Mouse (Mus musculus) gastrocnemius, postnatal 14 days (tissue): ENCODE data around the gene Fbxo41. TPM values are rescaled to one million over a fixed set of nuclear protein-coding genes. Genes with fewer than 3 reads are reported as not detected.
"Not testable (repeated sequence)": the region's sequence is repeated elsewhere in the genome, so short reads cannot be mapped to it uniquely, and the experiment has no call there.

Experiments
- DNase-seq: peaks from one replicate; pipeline ENCODE4 v3.0.0; 2021; ENCODE audit warnings: mixed read lengths
- intact Hi-C: fragments of 180-260 bp; cut with DNase I; formaldehyde crosslinking; loops from one replicate; pipeline ENCODE4 v1.15.1; 2025; ENCODE audit warnings: low total_unique reads
- total RNA-seq, 2 experiments: library from RNA; stranded (reverse); gene quantifications; 2 replicates each; pipeline ENCODE4 v1.2.3; 2021

Gene Fbxo41
- total RNA-seq, 2 experiments from 2014 or later: 0.02 to 0.04 TPM

DNA sequence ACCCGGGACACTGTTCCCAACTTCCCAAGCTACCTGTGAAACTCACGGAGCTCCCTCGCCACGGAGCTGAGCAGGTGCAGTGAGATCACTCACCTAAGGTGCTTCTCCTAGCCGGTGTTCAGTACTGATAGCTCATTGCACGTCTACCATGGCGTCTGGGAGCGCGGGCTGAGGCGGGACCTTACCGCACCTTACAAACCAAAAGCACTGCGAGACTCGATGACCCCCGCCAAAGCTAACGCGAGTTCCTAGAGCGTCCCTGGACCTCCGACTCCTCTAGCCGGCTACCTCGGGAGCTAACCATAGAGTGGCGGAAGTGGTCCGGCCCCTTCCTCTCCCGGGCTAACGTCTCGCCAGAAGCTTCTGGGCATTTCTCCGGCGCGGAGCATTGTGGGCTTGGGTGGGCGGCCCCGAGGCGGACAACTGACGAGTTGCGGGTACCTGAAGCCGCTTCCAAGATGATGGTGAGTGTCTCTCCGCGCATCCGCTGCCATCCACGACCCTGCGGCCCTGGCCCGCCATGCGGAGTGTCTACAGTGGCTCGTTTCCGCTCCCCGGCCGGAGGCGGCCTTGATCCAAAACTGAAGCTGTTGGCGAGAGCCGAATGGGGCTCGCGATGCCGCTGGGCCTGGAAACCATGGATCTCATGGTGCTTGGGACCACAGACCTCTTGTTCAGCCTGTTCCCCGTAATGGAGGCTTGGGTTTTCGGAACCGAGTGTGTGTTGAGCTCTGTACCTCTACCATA is 51.0 kb downstream of the Fbxo41 start, which contains the start of gene Pradc1:
Pradc1 (minus strand) TSS at position 307 of the 747 bp plus-strand sequence.
- intact Hi-C loops: no loop called here
- DNase-seq: peak; percentile 98

DNA sequence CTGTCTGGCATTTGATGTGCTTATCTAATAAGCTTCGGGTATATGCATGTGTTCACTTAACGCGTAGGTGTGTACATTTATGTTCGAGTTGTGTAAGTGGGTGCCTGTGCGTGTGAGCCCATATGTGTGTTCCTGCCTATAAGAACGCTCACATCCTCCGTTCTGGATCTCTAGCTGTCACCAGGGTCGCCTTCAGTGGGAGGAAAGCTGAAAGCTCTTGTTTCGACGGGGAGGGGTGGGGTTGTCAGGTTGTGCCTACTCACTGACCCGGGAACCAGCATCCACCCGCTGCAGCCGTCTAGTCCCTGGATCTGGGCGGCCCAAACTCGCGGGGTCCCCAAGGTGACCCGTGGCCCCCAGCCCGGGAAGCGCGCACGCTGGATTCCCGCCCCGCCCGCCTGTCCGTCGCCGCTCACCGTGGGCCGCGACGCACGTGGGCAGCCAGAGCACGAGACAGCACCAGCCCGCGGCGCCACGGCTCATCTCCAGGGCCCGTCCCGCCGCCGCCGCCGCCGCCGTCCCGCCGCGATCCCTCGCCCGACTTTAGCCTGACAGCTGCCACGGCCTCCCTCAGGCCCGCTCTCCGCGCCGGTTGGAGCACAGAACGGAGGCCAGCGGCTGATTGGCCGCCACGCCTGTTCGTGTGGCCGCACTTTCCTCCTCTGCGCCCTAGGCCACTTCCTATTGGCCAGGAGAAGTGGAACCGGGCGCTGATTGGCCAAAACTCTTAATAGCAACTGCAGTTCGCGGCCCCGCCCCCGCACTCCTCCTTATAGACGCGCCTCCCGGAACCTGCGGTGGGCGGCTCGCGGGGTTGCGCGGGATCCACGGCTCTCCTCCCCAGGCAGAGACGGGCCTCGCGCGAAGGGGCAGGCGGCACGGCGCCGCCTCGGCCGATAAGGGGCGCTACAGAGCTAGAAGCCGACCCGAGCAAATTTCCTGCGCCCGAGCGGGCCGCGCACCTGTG is 51.8 kb downstream of the Fbxo41 start, which contains the start of gene Cct7:
Cct7 (plus strand) TSS at position 818 of the 967 bp plus-strand sequence.
- DNase-seq: peak; percentile 99
- intact Hi-C loops: no loop called here

DNA sequence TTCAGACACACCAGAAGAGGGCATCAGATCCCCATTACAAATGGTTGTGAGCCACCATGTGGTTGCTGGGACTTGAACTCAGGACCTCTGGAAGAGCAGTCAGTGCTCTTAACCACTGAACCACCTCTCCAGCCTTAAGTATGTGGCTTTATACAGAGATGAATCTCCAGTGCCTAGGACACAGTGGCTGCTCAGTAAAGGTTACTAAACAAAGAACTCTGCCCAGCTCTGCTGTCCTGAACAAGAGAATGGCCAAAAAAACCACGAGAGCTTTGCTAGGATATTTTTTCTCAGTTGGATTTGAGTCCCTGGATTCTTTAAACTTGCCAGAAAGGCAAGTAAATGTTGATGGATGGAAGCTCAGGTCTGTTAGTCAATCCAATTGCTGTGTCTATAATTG is 52.7 kb downstream of the Fbxo41 start:
- DNase-seq, intact Hi-C loops: not testable (repeated sequence)

DNA sequence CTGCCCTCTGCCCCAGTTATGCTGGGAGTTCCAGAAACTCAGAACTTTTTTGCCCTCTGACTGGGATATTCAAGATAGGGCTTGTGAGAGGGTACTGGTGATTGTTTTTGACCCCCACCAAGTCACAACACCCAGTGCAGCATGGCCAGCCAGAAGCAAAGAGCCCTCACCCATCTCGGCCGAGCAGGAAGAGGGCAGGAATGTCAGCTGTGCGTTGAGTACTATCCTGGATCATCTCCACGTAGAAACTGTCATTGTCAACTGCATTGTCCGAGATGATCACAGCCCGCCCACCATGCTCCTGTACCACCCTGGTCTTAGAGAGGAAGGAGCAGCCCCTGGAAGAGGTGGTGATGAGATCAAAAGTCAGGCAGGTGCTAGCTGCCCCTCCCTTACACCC is 55.4 kb downstream of the Fbxo41 start:
- intact Hi-C loops: no loop called here
- DNase-seq: no peak

DNA sequence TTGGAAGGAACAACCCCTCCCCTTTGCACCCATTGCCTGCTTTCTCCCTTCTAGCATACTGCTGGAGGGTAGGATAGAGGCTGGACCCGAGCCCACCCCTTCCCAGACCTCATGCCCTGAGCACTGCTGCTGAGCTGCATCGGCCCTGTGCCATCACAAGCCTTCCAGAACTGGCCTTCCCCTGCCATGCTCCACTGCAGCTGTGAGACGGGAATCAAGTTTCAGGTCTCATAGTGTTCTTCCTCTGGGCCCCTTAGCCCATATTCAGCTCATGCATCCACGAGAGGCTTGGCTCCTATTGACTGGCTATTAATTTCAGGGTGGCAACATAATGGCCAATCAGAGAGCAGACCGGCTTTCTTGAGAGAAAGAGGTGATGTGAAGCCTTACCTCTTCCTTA is 57.5 kb downstream of the Fbxo41 start:
- intact Hi-C loops: no loop called here
- peak; percentile 42 for DNase-seq

DNA sequence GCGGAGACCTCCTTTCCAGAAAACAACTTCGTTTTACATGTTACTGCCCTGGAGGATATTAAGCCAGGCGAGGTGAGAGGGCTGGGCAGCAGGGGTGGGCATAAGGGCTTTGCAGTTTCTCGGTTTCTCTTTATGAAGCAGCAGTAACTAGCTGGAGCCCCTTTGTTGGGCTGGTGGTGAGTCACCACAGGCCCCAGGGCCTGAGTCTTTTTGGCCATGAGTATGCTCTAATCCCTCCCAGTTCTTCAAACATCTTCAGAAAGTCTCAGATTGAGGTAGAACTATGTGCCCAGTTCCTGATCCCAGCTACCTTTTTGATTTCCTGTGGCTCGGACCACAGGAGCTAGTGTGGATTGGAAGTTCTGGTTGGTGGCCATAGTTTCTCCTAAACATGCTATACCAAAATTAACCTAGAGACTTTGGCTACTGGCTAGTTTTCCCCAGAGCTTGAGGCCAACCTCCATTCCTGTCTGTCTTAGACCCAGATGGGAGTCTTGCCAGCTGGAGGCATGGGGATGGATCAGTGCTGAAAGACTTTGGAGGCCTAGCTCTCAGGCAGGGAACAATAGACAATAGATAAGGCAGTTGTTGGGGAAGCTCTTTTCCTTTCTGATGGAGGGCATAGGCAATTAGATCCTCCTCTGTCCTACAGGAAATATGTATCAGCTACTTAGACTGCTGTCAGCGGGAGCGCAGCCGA is 58.4 kb downstream of the Fbxo41 start:
- intact Hi-C loops: no loop called here

DNA sequence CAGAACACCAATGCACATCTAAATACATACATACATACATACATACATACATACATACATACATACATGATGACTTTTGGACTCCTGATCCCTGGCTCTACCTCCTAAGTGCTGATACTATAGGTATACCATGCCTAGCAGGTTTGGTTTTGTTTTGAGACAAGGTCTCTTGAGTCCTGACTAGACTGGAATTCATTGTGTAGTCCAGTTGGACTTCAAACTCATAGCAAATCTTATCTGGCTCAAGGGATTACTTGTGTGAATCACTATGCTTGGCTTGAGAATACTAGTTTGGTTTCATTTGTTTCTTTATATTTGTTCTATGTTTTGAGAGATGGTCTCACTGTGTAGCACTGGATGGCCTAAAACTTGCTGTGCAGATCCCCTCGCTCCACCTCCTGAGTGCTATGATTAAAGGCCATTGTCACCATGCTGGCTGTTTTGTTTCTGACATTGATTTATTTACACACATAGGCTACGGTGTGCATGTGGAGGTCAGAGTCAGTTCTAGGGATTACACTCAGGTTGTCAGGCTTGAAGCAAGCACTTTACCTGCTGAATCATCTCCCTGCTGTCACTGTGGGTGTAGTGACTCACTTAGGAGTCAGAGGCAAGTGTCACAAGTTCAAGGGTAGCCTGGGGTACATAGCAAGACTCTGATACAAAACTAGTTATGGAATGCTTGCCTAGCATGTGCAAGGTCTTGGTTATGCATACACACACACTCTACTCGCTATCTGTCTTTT is 59.1 kb downstream of the Fbxo41 start:
- intact Hi-C loops: no loop called here
- DNase-seq: no peak

More for the DNA sequence above, 58.4 kb downstream of the Fbxo41 start:
- no peak for DNase-seq

DNA sequence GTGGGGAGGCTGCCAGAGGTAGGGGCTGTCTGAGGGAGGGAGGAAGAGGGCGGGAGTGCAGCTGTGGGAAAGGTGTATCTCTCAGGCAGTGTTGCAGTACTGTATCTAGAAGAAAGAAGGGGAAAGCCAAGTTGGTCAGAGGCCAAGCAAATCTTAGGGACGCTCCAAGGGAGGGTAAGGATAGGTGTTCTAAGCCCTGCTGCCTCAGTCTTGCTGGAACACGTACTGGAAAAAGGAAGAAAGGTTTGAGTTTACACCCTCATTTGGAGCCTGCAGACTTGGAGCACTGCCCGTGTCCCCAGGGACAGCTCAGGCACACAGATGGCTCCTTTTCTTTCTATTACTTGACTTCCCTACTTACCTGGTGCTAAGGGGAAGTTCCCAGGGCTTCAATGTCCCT is 61.7 kb downstream of the Fbxo41 start:
- no peak for DNase-seq
- intact Hi-C loops: no loop called here

DNA sequence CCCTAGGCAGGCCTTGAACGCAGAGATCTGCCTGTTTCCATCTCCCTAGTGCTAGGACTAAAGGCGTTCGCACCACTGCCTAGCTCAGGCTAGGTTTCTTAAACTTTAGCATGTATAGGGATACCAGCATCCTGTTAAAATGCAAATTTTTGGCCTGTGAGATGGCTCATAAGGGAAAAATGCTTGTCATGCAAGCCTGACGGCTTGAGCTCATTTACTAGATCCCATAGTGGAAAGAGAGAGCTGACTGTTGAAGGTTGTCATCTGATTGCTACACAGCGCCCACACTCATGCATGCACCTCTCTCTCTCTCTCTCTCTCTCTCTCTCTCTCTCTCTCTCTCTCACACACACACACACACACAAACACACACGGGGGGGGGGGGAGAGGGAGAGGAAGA is 66.2 kb downstream of the Fbxo41 start:
- intact Hi-C loops: no loop called here

DNA sequence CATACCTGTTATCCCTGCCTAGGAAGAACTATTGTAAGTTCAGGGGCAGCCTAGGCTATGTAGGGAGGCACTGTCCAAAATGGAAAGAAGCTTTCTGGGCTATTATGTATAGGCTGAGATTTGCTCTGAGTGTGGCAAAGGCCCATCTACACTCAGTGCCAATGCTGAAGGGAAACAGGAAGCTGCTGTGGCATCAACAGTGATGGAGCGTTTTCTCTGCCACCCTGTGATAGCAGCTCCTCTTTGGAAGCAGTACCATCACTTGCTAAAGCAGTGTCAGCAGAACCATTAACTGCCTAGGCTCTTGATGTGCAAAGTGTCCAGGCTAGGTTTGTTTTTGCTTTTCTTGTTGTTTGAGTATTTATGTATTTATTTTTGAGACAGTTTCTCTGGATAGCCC is 66.6 kb downstream of the Fbxo41 start:
- intact Hi-C loops: no loop called here
- no peak for DNase-seq

More for the DNA sequence above, 66.2 kb downstream of the Fbxo41 start:
- DNase-seq: no peak

DNA sequence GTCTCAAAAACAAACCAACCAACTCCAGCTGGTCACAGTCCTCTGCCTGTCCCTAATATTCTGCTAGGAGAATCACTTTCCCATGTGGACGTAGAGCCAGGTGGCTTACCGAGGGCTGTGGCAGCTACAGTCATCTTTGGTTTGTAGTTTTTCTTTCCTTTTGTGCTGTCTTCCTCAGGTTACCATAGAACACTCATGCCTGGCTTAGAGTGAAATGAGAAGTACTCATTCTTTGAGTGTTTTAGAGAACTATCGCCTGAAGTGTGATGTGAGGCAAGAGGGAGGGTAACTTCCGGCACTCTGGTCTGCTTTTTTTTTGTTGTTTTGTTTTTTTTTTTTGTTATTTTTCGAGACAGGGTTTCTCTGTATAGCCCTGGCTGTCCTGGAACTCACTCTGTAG is 68.9 kb downstream of the Fbxo41 start:
- intact Hi-C loops: no loop called here
- no peak for DNase-seq

DNA sequence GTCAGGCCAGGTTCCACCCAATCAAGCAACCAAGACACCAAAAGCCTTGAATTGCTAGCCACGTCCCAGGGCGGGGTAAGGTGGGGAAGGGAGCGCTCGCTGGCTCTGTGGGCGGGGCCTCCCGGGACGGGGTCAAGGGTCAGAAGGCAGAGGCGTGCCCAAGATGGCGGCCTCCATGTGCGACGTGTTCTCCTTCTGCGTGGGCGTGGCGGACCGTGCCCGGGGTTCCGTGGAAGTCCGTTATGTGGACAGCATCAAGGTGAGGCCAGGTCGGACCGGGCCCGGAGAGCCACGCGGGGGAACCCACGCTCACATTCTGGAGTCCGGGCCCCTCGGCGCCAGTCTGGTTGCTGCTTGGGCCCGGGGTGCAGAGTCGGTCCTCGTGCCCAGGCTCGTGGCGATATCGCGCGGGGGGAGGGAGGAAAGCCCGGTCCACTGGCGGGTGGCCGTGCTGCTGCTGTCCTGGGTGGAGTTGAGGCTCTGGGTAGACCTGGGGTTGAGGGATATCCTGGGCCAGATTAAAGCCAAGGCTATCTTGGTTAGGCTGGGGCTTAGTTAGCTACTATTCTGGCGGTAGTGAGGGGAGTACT is 70.9 kb downstream of the Fbxo41 start, which contains the start of gene Smyd5:
Smyd5 (plus strand) TSS at position 148 of the 590 bp plus-strand sequence.
- intact Hi-C loops: no loop called here
- peak; percentile 87 for DNase-seq

DNA sequence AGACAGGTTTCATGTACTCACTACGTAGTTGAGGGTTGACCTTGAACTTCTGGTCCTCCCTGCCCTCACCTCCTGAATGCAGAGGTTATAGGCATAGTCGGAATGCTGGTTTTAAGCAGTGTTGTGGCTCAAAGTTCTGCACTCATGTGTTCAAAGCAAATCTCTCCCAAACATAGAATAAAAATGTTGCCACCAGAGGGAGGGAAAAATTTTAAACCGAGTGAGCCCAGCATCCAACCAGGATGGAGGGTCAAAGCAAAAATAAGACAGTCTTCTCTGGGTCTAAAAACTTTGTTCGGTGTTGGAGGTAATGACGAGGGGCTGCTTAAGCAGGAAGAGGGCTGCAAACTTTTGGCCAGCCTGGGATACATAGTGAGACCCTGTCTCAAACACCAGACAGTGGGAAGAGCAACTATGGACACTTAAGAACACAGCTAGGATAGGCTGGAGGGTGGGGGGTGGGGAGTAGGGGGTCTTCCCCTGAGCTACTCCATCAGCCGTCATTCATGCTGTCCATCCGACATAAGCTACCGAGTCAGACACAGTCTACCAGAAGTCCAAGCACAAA is 71.4 kb downstream of the Fbxo41 start:
- intact Hi-C loops: no loop called here
- no peak for DNase-seq

DNA sequence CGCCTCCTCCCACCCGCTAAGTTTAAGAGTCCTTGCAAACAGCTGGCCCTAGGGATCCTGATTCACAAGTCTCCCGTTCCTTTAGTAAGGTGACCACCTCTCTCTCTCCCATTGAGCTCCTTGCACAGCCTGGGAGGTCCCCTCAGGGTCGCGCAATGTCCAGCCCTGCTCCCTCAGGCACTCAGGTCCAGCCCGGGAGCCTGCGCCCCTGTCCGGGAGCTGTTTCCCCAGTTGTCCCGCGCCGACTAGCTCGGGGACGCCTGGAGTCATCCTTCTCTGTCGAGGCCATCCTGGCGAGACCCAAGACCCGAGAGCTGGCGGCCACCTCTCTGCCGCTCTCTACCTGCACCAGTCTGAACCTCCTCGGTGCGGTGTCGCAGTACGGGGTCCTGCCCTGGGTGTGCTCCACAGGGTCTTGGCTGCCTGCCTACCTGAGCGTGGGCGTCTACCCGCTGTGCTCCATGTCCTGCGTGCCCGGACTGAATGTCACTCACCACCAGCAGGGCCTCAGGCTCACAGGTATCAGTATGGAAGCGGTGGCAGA is 78.9 kb downstream of the Fbxo41 start, which contains the start of gene Noto:
Noto (plus strand) TSS at position 51 of the 544 bp plus-strand sequence.
- no peak for DNase-seq
- intact Hi-C loops: no loop called here
